Mouse (Mus musculus): ENCODE measurements at regions not wholly inside any gene's neighbourhood (a gene's known extent, or its start where the extent isn't known, plus 50 kb on each side); places are given as distances from the start of the nearest gene placed in this dataset.

DNA sequence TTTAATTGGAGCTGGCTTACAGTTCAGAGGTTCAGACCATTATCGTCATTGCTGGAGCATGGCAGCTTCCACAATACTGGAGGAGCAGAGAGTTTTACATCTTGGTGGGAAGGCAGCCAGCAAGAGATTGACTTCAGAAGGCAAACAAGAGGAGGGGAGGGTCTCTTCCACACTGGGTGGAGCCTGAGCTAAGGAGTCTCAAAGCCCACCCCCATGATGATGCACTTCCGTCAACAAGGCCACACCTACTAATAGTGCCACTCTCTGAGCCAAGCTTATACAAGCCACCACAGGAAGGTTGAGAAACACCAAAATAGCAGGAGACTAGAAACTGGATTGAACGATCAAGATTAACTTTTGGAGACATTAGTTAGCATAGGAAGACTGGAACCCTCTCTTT is 52.5 kb downstream of the Anapc15-ps start:
- no peak for TF ChIP-seq POLR2A (IDR thresholded peaks at IDR 0.05; ENCODE audit: extremely low read depth, insufficient read depth, low read length)
- no peak for TF ChIP-seq CTCF (IDR thresholded peaks at IDR 0.05; ENCODE audit: extremely low read depth, insufficient read depth, low read length)
